Mouse (Mus musculus) kidney, postnatal 0 days (tissue): ENCODE measurements around the gene Napsa. TPM values are rescaled to one million over a fixed set of nuclear protein-coding genes. Genes with fewer than 3 reads are reported as not detected.

ENCODE experiments used
- ATAC-seq: fragments of 200-750 bp; cut with Nextera tagmentation; replicated peaks from 2 replicates; pipeline ENCODE4 v1.8.0; 2017; ENCODE audit warnings: low read depth, moderate number of reproducible peaks, moderate TSS enrichment, moderate library complexity; ENCODE audit not compliant: low FRiP score
- DNase-seq: peaks from one replicate; pipeline ENCODE4 v3.0.0-alpha.2; 2016; ENCODE audit warnings: low spot score
- H3K27ac ChIP-seq: fragments of 300-500 bp; sonication (generic); 2 replicates; pipeline ENCODE4 v1.5.1; 2014; ENCODE audit warnings: mild to moderate bottlenecking
- H3K27me3 ChIP-seq: fragments of 300-500 bp; sonication (generic); 2 replicates; pipeline ENCODE4 v1.6.1; 2014; ENCODE audit warnings: low read length, mixed read lengths; ENCODE audit not compliant: insufficient read depth
- H3K36me3 ChIP-seq: fragments of 300-500 bp; sonication (generic); 2 replicates; pipeline ENCODE4 v1.6.1; 2014; ENCODE audit warnings: low read length, mixed read lengths; ENCODE audit not compliant: insufficient read depth
- H3K4me1 ChIP-seq: fragments of 300-500 bp; sonication (generic); replicated peaks from 2 replicates; pipeline ENCODE4 v1.6.1; 2014; ENCODE audit warnings: antibody characterized with exemption, low read length, mixed read lengths; ENCODE audit not compliant: insufficient read depth
- H3K4me2 ChIP-seq: fragments of 300-500 bp; sonication (generic); 2 replicates; pipeline ENCODE4 v1.6.1; 2014; ENCODE audit warnings: mild to moderate bottlenecking, low read length, moderate library complexity, mixed read lengths
- H3K4me3 ChIP-seq: fragments of 300-500 bp; sonication (generic); replicated peaks from 2 replicates; pipeline ENCODE4 v1.5.1; 2014; ENCODE audit warnings: low read depth, low read length
- H3K9ac ChIP-seq: fragments of 300-500 bp; sonication (generic); 2 replicates; pipeline ENCODE4 v1.6.1; 2014; ENCODE audit warnings: low read depth, low read length
- H3K9me3 ChIP-seq: fragments of 300-500 bp; sonication (generic); replicated peaks from 2 replicates; pipeline ENCODE4 v1.6.1; 2016; ENCODE audit warnings: low read length, inconsistent platforms, mixed read lengths
- CTCF ChIP-seq: IDR thresholded peaks from 2 replicates; pipeline ENCODE4 v1.5.1; 2016; ENCODE audit warnings: antibody characterized with exemption, low read depth, mild to moderate bottlenecking, moderate library complexity
- WGBS: fragments of 180-500 bp; shearing (Covaris S2); extraction: QIAGEN DNeasy Blood & Tissue Kit; methylation state at CpG from one replicate; pipeline ENCODE4 v1.1.7; 2014; 5-methylcytosine and 5-hydroxymethylcytosine counted together
- polyA plus RNA-seq: library from polyadenylated mRNA; unstranded; fragments of >200 nt; fragmentation: Nextera tagmentation; extraction: Ambion mirVana; gene quantifications from 2 replicates; pipeline ENCODE4 v1.2.1, GENCODE M21; 2015

Napsa gene
- polyA plus RNA-seq, 1 experiment from 2014 or later = 408 TPM

- Histone ChIP-seq H3K36me3 (peaks cover 12% of the 10 kb centered on the region), H3K27ac (no peak overlapping the region), H3K27me3 (no peaks in the 10 kb centered on the region), H3K9ac (no peak overlapping the region), H3K4me1 (no peaks in the 10 kb centered on the region), H3K4me3 (no peak overlapping the region), H3K4me2 (no peak overlapping the region), H3K9me3 (no peaks in the 10 kb centered on the region)
- WGBS = 80% methylated on average over 12 of the region's 12 CpGs
- ATAC-seq (no peak), DNase-seq (no peak)
- TF ChIP-seq CTCF = no peak
Measured at GRCm38 (mm10) chr7:44533746-44534045, 38.5 kb upstream of the Napsa start.

GRCm38 (mm10) chr7:44534242-44534641 lies 37.9 kb upstream of the Napsa start:
- H3K9me3 ChIP-seq = no peaks in the 10 kb centered on the region
- H3K27me3 ChIP-seq = no peaks in the 10 kb centered on the region
- no peak for TF ChIP-seq CTCF
- H3K27ac ChIP-seq = no peak overlapping the region
- 88% methylated on average over 12 of the region's 13 CpGs for WGBS
- H3K9ac ChIP-seq = no peak overlapping the region
- H3K36me3 ChIP-seq = peaks cover 12% of the 10 kb centered on the region
- H3K4me2 ChIP-seq = no peak overlapping the region
- no peak overlapping the region for H3K4me3 ChIP-seq
- ATAC-seq (no peak), DNase-seq (no peak)
- no peaks in the 10 kb centered on the region for H3K4me1 ChIP-seq

- H3K4me2 ChIP-seq = no peak overlapping the region
- H3K36me3 ChIP-seq = peaks cover 12% of the 10 kb centered on the region
- H3K4me3 ChIP-seq = no peak overlapping the region
- 82% methylated on average over 19 of the region's 19 CpGs for WGBS
- DNase-seq (no peak), ATAC-seq (no peak)
- H3K27ac ChIP-seq = no peak overlapping the region
- no peaks in the 10 kb centered on the region for H3K4me1 ChIP-seq
- H3K9ac ChIP-seq = no peak overlapping the region
- TF ChIP-seq CTCF = peak; percentile 35; the same call in 1 of the 2 replicates
- no peaks in the 10 kb centered on the region for H3K27me3 ChIP-seq
- H3K9me3 ChIP-seq = no peaks in the 10 kb centered on the region
Measured at GRCm38 (mm10) chr7:44534656-44535441, 37.3 kb upstream of the Napsa start.

GRCm38 (mm10) chr7:44535657-44536589 lies 36.3 kb upstream of the Napsa start:
- no peak for DNase-seq
- ATAC-seq = no peak
- Histone ChIP-seq H3K4me1 (no peaks in the 10 kb centered on the region), H3K9ac (no peak overlapping the region), H3K27ac (no peak overlapping the region), H3K4me2 (no peak overlapping the region), H3K4me3 (no peak overlapping the region), H3K27me3 (no peaks in the 10 kb centered on the region), H3K36me3 (peaks cover 20% of the 10 kb centered on the region), H3K9me3 (no peaks in the 10 kb centered on the region)
- 90% methylated on average over 27 of the region's 27 CpGs for WGBS
- TF ChIP-seq CTCF = no peak

GRCm38 (mm10) chr7:44536590-44536968 lies 35.6 kb upstream of the Napsa start:
- TF ChIP-seq CTCF = no peak
- ATAC-seq = no peak
- no peaks in the 10 kb centered on the region for H3K27me3 ChIP-seq
- no peak overlapping the region for H3K27ac ChIP-seq
- no peaks in the 10 kb centered on the region for H3K9me3 ChIP-seq
- H3K4me2 ChIP-seq = no peak overlapping the region
- H3K4me3 ChIP-seq = no peak overlapping the region
- no peaks in the 10 kb centered on the region for H3K4me1 ChIP-seq
- no peak overlapping the region for H3K9ac ChIP-seq
- H3K36me3 ChIP-seq = peaks cover 27% of the 10 kb centered on the region
- DNase-seq = no peak
- WGBS = 83% methylated on average over 6 of the region's 6 CpGs

GRCm38 (mm10) chr7:44537009-44537408 lies 35.2 kb upstream of the Napsa start:
- H3K36me3 ChIP-seq = peaks cover 31% of the 10 kb centered on the region
- H3K4me2 ChIP-seq = no peak overlapping the region
- no peak overlapping the region for H3K4me3 ChIP-seq
- H3K27ac ChIP-seq = no peak overlapping the region
- no peak overlapping the region for H3K9ac ChIP-seq
- ATAC-seq = no peak
- no peak for TF ChIP-seq CTCF
- H3K27me3 ChIP-seq = no peaks in the 10 kb centered on the region
- no peaks in the 10 kb centered on the region for H3K4me1 ChIP-seq
- no peak for DNase-seq
- WGBS = 52% methylated on average over 7 of the region's 7 CpGs
- no peaks in the 10 kb centered on the region for H3K9me3 ChIP-seq
